Mouse (Mus musculus) heart, postnatal 36 days (tissue): ENCODE measurements around the gene Fnip2. TPM values are rescaled to one million over a fixed set of nuclear protein-coding genes. Genes with fewer than 3 reads are reported as not detected.

Experiments used
- DNase-seq, 2 experiments: peaks; one replicate each; pipeline ENCODE4 v3.0.0; 2021 to 2022
- intact Hi-C: fragments of 180-260 bp; cut with DNase I; formaldehyde crosslinking; loops from one replicate; pipeline ENCODE4 v1.15.1; 2025
- total RNA-seq, 2 experiments: library from RNA; stranded (reverse); gene quantifications; 2 replicates each; pipeline ENCODE4 v1.2.3; 2021

Fnip2 gene
- total RNA-seq, 2 experiments from 2014 or later, result 13.8 to 20.3 TPM

GRCm38 (mm10) chr3:79434985-79435384, 132.6 kb downstream of the Fnip2 start:
- no peak for DNase-seq
- intact Hi-C loops, result loop anchor here (5.0 kb wide), 1 partner anchor 143 kb away; no protein-coding TSS in a partner anchor

DNA sequence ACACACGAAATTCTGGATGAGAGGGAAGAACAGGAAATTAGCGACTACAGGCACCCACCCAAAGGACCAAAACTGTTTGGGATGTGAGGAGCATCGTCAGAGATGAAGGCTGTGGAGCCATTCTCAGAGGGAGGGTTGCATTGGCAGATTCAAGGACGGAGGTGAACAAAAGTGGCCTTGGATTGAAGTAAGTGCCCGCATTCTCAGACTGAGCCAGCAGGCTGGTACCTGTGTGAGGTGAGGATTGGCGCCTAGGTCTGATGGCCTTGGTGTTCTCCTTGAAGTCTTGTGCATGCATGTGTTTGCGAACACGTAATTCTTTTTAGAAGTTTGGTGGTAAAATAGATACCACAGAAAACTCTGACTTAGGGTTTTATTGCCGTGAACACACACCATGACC, 133.2 kb downstream of the Fnip2 start:
- DNase-seq, result no peak
- intact Hi-C loops, result no loop called here

GRCm38 (mm10) chr3:79433593-79433992, 134.0 kb downstream of the Fnip2 start:
- intact Hi-C loops, result no loop called here

GRCm38 (mm10) chr3:79425441-79425840, 142.2 kb downstream of the Fnip2 start:
- no peak for DNase-seq
- intact Hi-C loops, result no loop called here

More at GRCm38 (mm10) chr3:79433593-79433992, 134.0 kb downstream of the Fnip2 start:
- no peak for DNase-seq

DNA sequence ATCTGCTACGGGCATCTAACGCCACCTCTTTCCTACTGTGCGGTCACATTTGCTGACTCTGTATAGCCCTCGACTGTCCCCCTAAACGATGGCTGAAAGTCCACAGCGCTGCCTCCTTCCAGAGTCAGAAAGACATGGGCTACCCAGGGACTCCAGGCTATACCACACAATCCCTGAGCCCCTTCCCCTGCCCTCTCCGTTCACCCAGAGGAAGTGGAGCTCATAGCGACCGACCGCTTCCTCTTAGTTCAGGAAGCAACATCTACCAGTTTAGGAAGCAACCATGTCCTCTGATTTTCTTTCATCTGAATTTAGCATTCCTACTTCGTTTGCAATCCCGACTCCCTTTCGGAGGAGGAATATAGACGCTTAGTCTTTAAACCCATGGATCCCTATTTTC, 148.7 kb downstream of the Fnip2 start:
- no peak for DNase-seq
- intact Hi-C loops, result no loop called here

DNA sequence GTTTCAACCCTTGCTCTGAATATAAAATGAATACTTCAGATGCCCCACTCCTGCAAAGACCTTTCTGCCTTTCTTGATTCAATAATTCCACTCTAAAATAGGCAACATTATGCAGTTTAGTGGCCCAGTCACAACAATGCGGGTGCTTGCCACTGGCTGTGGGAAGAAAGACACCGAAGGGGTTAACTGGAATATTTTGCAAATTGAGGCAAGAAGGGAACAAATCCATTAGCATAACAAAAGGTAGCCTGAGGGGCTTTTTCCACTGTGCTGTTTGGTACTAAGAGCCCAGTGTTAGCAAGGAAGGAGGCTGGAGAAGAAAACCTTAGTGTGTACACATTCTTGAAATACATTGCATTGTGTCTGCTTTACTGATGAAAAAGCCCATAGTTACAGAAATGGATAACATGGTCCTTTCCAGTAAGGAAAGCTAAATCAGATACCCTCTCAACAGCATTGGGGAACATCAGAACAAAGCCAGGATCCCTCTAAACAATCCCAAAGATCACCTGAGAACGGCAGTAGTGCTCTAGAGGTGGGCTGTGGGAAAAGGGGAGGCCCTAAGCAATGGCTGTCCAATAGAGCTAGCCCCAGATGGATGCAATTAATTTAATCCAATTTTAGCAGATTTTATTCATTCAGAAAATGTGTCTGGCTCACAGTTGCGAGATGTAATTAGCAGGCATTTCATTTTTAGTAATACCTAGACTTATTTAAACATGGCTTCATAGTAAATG, 150.5 kb downstream of the Fnip2 start:
- intact Hi-C loops, result no loop called here
- no peak for DNase-seq

DNA sequence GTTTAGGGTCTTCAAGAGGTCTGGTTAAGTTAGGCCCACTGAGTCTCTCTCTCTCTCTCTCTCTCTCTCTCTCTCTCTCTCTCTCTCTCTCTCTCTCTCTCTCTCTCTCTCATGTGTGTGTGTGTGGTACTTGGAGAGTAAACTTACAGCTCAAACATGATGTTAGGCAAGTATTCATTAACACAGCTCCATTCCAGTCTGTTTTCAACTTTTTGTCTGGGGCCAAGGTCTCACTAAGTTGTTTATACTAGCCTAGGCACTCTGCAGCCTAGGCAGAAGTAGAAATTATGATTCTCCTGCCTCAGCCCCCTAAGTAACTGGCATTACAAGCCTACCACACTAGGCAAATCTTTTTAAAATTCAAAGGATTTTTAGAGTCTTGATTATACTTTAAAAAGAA, 151.7 kb downstream of the Fnip2 start:
- intact Hi-C loops, result no loop called here
- DNase-seq, result no peak

GRCm38 (mm10) chr3:79415081-79415480, 152.5 kb downstream of the Fnip2 start:
- no peak for DNase-seq
- intact Hi-C loops, result no loop called here

- DNase-seq, result no peak
- intact Hi-C loops, result no loop called here
These were observed 154.1 kb downstream of the Fnip2 start for GRCm38 (mm10) chr3:79413492-79413891.

GRCm38 (mm10) chr3:79411666-79412065, 155.9 kb downstream of the Fnip2 start:
- intact Hi-C loops, result no loop called here
- DNase-seq, result no peak

DNA sequence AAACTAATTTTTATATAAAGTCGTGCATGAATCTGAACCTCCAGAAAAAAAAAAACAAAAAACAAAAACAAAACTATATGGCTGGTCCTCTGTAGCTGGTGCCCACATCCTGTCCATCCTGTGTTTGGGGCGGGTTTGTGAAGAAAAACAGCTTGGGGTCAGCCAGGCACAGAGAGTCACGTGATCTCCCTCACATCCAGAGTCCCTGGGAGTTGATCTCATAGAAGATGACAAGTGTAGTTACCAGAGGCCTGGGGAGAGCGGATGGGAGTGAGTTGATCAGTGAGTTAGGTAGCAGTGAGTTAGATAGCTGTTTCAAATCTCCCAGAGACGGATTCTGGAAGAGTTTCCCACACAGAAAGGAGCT, 157.0 kb downstream of the Fnip2 start:
- intact Hi-C loops, result no loop called here
- DNase-seq, result no peak

DNA sequence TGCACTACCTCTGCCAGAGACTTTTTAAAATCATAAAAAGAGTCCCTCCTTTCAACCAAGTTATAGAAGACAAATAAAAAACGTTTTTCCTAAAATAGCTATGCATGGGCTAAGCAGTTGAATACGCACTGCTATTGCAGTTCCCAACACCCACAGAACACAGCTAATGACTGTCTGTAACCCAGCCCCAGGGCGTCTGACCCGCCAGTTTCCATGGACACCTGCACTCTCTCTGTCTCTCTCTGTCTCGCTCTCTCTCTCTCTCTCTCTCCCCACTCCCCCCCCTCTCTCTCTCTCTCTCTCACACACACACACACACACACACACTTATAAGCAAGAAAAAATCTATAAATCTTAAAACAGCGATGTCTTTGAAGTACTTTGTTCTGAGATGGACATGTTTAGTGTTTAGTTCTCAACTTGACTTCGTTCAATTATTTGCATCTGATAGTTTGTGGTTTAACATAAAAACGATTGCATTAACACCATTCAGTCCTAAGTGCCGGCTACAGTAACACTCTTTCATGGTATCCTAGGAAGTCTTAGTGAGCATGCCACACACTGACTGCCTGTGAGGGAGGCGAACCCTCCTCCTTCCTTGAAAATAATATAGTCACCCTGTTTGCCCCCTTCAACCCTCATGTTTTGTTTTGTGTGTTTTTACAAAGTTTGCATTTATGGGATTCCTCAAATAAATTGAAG, 157.5 kb downstream of the Fnip2 start:
- no peak for DNase-seq
- intact Hi-C loops, result no loop called here

DNA sequence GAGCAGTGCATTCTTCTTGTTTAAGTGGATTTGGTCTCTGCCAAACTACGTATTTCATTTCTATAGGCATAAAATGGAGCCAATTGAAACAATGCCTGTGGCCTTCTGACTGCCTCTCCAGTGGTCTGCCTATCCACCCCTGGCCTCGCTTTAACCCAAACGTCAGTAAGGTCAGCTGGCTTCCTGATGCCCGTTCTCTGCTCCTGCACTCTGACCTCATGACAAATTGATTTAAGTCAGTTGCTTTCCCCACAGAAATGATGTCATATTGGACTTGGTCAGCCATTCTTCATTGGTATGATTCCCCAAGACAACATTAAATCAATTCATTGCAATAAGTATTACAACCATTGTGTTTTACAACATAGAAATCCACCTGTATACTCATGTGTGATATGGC, 159.1 kb downstream of the Fnip2 start:
- intact Hi-C loops, result no loop called here
- no peak for DNase-seq

Other genes starting within 250 kb of the Fnip2 start
- not detected for gene Gm17359, start 231.1 kb downstream of the Fnip2 start, total RNA-seq
- 10 to 100 TPM; 37.6 to 39.4 TPM for gene Ppid, start 23.5 kb upstream of the Fnip2 start, total RNA-seq
- gene 4930579G24Rik, start 61.3 kb upstream of the Fnip2 start, total RNA-seq, result 1 to 10 TPM; 2.2 to 2.6 TPM
- gene Etfdh, start 61.7 kb upstream of the Fnip2 start, total RNA-seq, result 100 to 1,000 TPM; 564 to 620 TPM
- 1 to 10 TPM; 1.4 to 2.1 TPM for gene Rxfp1, start 170.1 kb upstream of the Fnip2 start, total RNA-seq